Mouse (Mus musculus): ENCODE results near the gene Pde4b.

GRCm38 (mm10) chr4:102569950-102570765 is 482.8 kb downstream of the Pde4b start:
- no peak for TF ChIP-seq POLR2A (IDR thresholded peaks at IDR 0.05; ENCODE audit: borderline replicate concordance, insufficient read depth, low read length)
- TF ChIP-seq CTCF (IDR thresholded peaks at IDR 0.05; ENCODE audit: borderline replicate concordance, insufficient read depth, low read depth, low read length): no peak
